Comparison of ENCODE assay signal across 31 mouse cellular contexts in the genomic region with DNA sequence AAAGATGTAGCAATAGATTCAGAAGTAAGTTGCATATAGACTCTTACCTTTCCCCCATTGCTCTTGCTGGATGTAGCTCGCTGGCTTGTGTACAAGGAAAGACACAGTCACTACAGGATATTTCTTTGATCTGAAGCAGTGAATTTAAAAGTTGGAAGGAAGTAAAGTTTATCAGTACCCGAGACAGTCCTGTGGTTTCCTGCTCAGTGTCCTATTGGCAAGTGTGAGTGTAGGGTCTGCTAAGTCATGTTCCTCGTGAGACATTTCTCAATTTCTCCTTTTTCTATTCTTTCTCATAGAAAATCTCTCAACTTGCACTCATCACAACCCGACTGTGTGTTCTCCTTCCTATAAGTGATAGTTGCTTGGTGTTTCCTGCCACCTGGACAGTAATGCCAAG. TPM values are rescaled to one million over a fixed set of nuclear protein-coding genes. Genes with fewer than 3 reads are reported as not detected.
"Had no signal": no experiment of that assay in that cellular context is flagged by ENCODE, and none has a peak within 500 bp of the region (broad histone marks: within the 10 kb centered on the region; RNA-seq: fewer than 3 reads in every experiment).

Mrgpra6 (minus strand) TSS at position 91 of the 400 bp plus-strand sequence.

- DNase-seq: kidney, adult 2 months; kidney, postnatal 25 days; layer of hippocampus, adult 9-11 months; liver; lung, adult 18-20 months; lung, postnatal 14 days; lung, postnatal 4 days; right cerebral cortex, postnatal 25 days; spleen, adult 18-20 months; thymus, adult 18-20 months; thymus, postnatal 14 days; thymus, postnatal 4 days had no signal

- H3K36me3 ChIP-seq: limb, embryonic 10.5 days; limb, embryonic 13.5 days; liver, embryonic 12.5 days; liver, embryonic 15.5 days; lung, embryonic 15.5 days; midbrain, embryonic 10.5 days; midbrain, embryonic 13.5 days; stomach, embryonic 15.5 days had no signal

- H3K27me3 ChIP-seq: limb, embryonic 13.5 days; liver, embryonic 12.5 days; liver, embryonic 15.5 days; lung, embryonic 15.5 days; megakaryocyte, embryonic 14.5 days; midbrain, embryonic 13.5 days; stomach, embryonic 15.5 days had no signal

- H3K27ac ChIP-seq: kidney, postnatal 0 days; layer of hippocampus, adult 2 months; limb, embryonic 10.5 days; limb, embryonic 13.5 days; liver, embryonic 12.5 days; liver, embryonic 15.5 days; lung, embryonic 15.5 days; midbrain, embryonic 10.5 days; midbrain, embryonic 13.5 days; stomach, embryonic 15.5 days had no signal

- ATAC-seq: liver, embryonic 12.5 days; midbrain, embryonic 13.5 days had no signal

- H3K4me1 ChIP-seq: limb, embryonic 10.5 days; limb, embryonic 13.5 days; liver, embryonic 12.5 days; liver, embryonic 15.5 days; lung, embryonic 15.5 days; midbrain, embryonic 10.5 days; midbrain, embryonic 13.5 days; stomach, embryonic 15.5 days had no signal

- H3K4me3 ChIP-seq: layer of hippocampus, adult 2 months; limb, embryonic 10.5 days; limb, embryonic 13.5 days; liver, embryonic 12.5 days; liver, embryonic 15.5 days; lung, embryonic 15.5 days; megakaryocyte, embryonic 14.5 days; midbrain, embryonic 10.5 days; midbrain, embryonic 13.5 days; stomach, embryonic 15.5 days had no signal

RNA-seq across cellular contexts. Expression of gene Mrgpra6, which starts in this region (rescaled TPM):
- total RNA-seq: layer of hippocampus, adult 2 months; layer of hippocampus, postnatal 25 days; left cerebral cortex, adult 18-20 months; left cerebral cortex, postnatal 25 days; midbrain, postnatal 0 days had no signal
- polyA plus RNA-seq: kidney, adult 2 months; kidney, embryonic 14.5 days; kidney, postnatal 0 days; large intestine, adult 2 months; limb, embryonic 10.5 days; limb, embryonic 13.5 days; liver, embryonic 12.5 days; liver, embryonic 15.5 days; lung, embryonic 15.5 days; midbrain, embryonic 10.5 days; midbrain, embryonic 13.5 days; midbrain, postnatal 0 days; neural tube, embryonic 11.5 days; neural tube, embryonic 14.5 days; stomach, embryonic 15.5 days had no signal
